Mouse (Mus musculus): ENCODE measurements around the gene Hsf2bp. TPM values are rescaled to one million over a fixed set of nuclear protein-coding genes. Genes with fewer than 3 reads are reported as not detected.

Gene Hsf2bp
- polyA plus RNA-seq, 2 experiments from 2014 or later: 1.1 to 2.0 TPM

DNA sequence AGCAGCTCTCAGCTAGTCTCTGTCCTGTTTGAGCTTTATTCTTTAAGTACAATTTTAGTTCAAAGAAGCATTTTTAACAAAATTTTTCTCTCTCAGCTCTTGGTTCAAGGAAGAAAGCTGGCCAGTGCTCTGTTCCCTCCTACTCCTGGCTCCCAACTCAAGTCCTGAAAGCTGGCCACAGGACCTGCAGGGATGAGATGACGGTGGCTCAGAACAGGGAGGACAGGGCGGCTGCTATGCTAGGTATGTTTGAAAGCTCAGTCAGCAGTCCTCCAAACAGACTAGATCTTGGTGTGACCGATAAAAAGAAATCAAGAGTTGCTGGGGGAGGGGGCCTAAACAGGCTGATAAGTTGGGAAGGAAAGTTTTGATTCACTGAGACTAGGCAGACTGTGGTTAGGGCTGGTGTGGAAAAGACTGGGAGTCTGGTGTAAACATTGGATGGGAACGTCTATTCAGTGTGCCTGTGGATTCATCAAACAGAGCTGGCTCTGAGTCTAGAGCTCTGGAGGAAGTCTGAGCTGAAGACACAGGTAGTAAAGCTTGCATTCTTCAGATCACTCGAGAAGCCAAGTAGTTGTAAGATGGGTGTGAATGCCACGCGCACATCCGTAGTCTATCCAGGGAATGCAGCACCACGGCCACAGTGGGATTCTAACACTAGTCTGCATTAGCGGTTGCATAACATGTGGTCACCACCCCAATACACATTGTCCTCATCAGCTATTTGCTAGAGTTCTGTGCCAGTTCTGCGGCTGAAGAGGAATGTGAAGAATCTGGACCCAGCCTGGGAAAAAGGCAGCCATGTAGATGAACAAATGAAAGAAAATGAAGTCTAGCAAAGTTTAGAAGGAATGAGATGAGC is 53.6 kb downstream of the Hsf2bp start:
- ATAC-seq: no peak

DNA sequence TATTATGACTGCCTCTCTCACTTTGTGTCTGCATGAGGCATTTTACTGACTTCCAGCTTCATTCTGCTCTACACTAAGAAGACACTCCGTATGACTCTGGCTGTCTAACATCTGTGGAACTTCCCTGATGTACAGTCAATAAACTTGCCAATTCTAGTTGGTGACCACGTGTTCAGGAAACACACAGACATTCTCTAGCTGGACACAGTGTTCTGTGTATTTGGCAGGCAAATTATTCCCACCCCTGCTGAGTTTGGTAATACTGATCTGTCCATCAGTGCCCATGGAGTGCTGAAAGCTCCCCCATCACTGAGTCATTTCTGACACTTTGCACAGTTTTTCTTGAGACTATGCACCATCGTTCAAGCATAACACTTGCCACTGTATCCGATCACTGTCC is 56.3 kb downstream of the Hsf2bp start:
- no peak for ATAC-seq

DNA sequence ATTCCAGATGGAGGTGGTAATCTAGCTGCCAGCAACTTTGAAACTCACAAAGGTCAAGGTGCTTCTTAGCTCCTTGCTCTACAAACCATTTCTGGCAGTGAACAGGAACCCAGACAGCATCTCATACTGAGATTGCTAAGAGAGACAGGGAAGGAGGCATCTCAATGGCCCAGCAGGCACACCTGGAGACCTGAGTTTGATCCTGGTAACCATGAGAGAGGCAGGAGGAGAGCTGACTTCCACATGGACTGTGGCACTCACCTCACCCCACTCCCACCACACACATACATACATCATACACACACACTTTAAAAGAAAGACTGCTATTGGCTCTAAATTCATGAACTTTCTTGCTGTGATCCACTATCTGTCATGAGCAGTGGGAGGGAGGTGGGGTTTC is 59.0 kb downstream of the Hsf2bp start:
- ATAC-seq: no peak

DNA sequence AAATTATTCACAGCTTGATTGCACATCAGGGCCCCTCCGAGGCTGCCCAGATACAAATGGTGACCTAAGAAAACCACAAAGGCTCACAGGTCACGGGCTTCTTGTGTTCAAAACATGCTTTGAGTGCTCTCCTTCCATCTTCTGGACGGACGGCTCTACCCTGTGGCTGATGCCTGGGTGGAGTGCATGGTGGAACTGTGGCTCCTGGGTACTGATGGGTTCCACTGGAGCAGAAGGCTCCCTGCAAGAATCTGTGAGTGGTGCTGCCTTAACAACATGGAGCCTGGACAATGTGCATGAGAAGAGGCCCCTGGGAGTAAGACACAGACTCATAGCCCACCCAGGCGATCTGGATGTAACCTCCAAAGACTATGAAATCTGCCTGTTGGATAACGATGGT is 59.6 kb downstream of the Hsf2bp start:
- no peak for ATAC-seq

DNA sequence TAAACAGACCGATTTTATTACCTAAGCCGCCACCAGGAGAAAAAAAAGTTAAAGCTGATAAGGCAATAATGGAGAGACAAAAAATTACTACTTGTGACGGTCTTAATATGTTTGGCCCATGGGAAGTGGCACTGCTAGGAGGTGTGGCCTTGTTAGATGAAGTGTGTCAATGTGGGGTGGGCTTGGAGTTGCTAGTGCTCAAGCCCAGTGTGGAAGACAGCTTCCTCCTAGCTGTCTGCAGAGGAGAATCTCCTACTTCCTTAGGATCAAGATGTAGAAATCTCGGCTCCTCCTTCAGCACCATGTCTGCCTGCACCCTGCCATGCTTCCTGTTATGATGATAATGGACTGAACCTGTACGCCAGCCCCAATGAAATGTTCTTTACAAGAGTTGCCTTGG is 61.5 kb downstream of the Hsf2bp start:
- ATAC-seq: no peak

DNA sequence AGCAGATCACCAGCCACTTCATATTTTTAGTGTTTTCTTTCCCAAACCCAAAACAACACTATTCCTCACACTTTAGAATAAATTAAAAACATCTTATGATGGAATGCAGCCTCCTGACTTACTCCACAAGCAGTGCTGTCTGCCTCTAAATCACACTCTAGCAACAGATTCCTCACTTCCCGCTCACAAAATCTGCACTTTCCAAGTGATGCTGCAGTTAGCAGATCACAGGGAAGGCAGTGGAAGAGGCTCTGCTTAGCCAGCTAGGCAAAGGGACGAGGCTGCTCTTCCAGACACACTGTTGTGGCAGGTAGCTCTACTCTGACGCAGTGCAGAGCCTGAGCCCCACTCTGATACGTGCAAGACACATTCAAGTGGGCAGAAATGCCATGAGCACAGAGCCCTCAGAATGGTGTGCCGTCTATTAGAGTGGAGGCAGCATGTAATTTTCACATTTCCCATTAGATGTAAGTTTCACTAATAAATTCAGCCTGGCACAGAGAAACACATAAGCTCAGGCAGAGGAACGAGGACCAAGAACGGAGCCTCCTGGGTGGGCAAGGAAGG is 62.4 kb downstream of the Hsf2bp start:
- ATAC-seq: no peak

DNA sequence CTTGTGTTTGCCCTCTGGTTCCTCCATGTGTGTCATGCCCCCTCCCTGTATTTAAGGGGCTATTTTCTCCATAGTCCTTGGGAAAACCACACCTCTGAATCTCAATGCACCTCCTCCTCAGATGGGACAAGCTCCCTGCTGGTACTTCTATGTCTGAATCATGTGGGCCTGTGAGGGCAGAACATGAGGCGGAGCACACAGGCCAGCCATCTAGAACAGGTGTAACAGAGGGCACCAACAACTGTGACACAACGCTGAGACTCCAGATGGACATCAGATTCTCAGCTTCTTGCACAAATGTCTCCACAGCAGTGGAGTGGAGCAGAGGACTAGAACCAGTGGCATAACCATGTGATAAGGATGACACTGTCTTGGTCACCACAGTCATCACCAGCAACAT is 65.3 kb downstream of the Hsf2bp start:
- no peak for ATAC-seq

DNA sequence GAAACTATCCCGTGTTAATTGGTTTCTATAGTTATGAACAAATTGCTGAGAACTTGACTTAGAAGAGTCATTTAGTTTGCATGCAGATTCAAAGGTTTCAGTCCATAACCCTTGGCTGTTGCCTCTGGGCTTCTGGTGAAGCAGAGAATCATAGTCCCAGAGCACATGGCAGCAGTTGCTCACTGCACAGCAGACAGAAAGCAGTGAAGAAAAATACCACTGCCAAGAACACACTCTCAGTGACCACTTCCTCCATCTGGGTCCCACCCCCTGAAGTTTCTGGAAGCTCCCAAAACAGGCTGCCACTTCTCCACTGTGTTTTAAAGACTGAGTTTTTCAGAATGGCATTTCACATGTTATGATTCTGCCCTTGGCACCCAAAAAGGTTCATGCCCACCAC is 67.3 kb downstream of the Hsf2bp start:
- ATAC-seq: no peak

DNA sequence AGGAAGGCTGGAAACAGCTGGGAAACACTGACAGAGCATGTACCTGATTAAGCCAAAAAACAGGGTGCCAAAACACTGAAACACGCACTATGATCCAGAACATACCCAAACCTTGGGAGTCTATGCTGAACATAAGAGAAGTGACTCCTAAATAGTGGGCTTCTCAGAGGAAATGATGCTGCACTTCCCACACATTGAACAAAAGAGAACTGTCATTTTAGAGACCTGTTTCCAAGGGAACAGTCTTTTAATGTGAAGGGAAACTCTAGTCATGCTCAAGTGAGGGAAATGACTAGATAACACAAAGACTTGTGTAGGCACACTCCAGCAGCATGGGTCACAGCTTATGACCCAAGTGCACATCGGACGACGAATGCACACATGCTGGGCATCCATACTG is 68.8 kb downstream of the Hsf2bp start:
- ATAC-seq: no peak

DNA sequence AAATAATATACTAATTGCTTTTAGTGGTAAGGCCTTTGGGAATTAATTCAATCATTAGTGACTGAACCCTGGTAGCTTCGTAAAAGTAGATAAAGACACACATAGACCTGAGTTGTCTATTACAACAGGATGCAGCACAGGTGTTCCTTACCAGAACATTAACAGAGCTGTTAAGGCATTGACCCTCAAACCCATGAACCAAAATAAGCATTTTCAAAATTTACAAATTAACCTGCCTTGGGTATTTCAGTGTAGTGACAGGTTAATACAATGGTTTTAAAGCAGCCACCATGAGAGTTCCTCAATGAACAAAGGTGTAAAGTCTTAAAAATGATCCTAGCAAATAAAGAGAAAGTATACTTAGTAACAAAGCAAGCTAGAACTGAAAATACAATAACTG is 69.6 kb downstream of the Hsf2bp start:
- ATAC-seq: no peak

DNA sequence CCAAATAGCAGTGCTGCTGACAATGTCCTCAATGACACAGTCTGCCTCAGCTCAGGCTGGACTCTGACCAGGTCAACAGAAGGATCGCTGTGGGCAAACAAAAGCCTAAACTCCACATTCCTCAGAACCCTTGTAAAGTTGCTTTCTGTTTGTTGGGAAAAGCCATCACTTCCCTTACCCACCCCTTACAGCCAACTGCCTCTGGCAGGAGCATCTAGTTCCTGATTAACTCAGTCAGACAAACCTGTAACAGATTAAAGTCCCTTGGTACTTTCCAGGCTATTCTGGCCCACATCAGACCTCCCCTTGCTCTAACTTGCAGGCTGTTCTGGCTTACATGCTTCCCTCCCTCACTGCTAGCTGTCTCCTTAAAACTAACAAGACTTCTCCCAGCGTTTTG is 70.5 kb downstream of the Hsf2bp start:
- no peak for ATAC-seq

DNA sequence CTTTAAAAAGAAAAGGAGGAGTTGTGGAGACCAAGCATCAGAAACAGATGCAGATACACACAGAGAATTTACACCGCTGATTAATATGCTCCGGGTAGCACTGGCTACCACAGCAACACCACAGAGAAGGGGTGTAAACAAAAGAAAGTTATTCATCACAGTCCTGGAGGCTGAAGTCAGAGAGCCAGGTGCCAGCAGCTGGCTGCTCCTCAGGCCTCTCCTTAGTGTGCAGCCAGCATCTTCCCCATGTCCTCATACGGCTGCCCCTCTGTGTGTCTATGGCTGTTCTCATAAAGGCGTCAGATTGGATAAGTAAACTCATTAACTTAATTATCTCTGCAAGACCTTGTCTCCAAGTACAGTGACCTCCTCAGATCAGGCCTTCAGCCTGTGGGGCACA is 73.2 kb downstream of the Hsf2bp start:
- no peak for ATAC-seq

DNA sequence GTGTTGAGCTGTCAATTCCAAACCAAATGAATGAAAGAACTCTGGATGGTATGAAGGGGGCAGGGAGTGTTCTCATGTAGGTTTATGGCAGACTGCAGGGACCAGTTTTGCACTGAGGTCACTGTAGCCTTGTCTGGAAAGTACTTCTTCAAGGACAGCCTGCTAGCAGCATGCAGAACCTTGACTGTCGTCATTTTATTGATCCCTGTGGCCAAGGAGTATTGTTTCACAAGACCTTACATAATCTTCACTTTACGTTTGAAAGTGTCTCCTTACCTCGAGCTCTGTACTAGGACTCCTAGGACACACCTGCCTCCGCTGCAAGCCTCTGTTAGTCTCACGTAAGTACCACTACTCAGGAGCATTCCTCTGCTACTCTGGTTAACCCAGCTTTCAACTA is 73.9 kb downstream of the Hsf2bp start:
- no peak for ATAC-seq

DNA sequence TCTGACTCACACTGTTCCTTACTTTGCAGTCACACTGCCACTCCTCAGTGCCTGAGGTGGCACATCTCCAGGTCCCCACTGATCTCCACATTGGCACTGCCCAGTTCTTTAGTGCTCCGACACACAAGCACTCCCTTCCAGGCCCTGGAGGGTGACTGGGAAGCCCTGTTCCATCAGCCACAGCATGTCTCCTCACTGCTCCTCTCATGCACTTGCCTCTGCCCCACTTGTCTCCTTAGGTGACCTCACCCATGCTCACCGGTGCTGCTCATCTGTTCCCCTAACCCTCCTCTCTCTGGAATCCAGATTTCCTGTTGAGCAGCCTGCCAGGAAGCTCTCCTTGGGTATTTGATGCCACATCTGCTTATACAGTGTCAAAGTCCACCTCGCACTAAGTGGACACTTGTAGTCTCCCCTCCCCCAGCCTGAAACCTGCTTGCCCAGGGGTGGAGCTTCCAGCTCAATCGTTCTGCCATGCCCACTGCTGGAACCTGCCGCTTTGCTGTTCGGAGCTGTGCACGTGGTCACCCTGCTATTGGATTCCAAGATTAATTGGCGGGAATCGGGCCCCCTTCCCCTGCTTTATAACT is 81.5 kb downstream of the Hsf2bp start:
- no peak for ATAC-seq

DNA sequence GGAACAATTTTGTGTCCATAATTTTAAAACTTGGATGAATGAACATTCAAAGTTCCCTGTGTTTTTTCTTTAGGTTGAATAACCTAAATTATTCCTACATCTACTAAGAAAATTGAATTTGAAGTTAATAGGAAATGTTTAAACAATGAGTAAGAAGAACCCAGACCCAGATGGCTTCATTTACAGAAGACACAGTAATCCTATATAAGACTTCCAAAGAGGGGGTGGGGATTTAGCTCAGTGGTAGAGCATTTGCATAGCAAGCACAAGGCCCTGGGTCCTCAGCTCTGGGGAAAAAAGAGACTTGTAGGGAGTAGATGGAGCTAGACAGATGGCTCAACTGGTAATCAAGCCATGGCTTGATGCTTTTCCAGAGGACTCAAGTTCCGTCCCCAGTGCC is 87.1 kb downstream of the Hsf2bp start:
- ATAC-seq: no peak

DNA sequence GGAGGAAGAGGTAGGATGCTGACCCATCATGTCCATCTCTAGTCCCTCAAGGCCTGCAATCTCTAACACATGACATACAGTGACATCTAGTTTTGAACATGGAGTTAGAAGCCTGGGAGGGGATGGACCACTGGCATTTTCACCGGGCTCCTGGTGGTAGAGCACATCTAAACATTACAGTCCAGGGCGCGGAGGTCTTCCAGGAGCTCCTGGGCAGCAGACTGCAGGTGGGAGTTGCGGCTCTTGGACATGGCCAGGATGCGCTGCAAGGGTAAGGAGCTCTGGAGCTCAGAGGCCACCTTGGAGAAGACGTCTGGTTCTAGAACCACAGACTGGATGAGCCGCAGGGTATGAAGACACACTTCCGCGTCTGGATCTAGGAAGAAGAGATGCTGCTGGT is 89.7 kb downstream of the Hsf2bp start:
- ATAC-seq: no peak

DNA sequence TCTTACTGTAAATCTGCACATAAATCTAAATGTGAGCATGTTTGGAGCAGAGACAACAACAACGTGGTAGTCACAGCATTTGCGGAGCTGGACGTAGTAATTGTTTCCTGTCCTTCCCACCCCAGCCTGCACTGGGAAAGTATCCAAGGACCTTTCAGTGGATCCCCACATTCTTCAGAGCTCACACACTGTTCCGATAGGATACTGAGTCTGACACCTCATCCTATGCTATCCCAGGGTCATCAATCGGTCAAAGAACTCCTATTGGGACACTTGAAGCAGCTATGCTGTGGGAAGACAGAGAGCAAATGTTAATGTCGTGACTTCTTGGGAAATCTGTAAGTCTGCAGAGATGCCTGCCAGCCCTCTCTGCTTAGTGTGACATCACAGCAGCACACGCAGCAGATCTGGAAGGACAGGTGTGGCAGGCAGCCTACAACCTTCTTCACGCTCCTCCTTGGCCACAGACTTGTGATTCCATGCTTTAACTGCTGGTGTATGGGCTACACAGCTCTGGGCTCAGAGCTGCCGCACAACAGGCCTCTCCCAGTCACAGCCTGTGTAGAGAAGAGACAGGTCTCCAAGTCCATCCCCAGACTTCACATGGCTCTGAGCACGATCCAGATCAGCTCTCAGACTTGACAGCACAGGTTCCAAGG is 92.1 kb downstream of the Hsf2bp start:
- ATAC-seq: no peak

DNA sequence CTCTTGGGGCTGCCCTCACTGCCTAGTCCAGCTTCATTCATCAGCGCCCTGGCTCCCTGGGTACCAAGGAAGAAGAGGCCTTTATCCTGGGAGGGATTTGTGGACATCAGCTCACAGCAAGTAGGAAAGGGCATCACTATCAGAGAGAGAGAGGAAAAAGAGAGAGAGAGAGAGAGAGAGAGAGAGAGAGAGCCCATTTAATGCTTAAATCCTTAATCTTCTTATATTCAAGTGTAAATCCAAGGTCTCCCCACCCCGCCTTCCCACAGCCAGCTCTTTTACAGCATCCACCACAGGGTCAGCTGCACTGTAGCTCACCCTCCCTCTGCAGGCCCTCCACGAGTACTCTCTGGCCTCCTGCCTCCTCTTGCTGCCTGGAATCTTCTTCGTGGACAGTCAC is 94.5 kb downstream of the Hsf2bp start:
- no peak for ATAC-seq

DNA sequence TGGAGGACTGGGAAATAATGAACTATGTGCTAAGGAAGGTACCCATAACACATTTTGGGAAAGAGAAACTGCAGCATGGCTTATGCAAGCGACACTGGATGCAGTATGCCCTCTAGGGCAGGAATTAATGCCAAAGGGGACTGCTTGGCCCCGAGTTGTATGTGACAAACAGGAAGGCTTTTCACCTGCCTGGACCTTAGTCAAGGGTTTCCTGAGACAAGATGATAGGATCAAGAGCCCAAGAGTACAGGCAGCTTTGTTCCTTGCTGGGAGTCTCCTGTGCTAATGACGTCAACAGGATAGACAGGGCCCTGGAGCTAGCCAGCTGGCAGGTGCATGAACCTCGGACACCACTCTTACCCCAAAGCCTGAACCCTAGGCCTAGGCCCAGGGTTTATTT is 95.5 kb downstream of the Hsf2bp start:
- ATAC-seq: no peak

DNA sequence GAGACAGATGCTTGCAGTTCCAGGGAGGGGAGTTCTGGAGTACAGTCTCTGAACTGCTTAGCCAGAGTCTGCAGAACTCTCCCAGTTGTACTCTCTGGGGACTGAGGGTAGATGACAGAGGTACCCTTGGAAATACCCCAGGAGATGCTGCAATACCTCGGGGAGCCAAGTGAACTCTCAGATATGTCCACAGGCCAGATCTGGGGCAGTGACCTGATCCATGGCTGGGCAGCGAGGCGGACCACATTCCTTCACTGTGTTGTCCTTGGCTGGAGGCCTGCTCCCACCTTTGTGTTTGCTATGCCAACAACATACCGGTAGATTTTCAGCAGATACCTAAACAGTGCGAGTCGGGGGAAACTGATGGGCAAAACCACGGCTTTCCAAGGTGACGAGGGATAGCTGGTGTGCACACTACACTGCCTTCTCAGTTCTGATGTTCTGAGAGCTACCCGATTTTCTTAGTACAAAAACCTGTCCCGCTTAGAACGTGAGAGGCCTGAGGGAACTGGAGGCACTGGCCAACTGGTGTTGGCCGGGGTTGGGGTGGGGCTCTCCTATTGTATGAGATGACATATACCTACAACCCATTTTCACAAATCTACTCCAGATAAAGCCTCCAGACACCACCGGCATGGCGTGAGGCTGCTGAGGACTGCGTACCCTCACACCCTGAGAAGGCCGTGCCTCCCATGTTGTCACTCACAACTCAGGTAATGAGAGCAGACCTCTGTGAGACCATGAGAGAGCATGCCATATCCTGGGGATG is 96.7 kb downstream of the Hsf2bp start:
- no peak for ATAC-seq

DNA sequence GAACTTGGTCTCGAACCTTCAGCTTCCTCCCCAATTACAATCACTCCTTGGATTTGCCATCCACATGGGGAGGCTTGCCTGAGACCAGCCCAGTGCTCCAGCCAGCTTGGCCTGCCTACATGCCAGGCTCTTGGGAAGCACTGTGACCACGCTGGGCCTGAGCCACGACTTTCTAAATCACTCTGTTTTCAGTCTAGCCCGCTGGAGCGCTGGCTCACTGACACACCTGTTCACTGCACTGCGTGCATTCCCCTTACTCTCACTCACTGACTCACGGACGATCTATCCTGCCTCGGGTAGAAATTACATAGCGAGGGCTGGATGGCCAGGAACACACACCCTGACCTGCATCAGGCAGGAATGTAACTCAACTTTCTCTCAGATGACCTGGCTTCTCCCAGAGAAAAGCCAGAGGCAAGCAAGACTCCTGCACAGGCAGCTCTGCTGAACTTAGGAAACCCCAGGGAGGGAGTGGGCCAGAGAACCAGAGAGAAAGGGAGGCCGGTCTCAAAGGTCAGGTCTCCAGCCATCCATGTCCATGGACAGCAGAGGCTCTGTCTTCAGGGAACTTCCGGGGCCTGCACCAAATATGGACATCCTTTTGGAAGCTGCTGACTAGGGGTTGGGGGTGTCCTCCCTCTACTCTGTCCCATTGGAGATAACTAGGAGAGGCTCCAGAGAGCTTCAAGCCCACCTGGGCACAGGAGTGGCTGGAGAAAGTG is 97.4 kb downstream of the Hsf2bp start:
- no peak for ATAC-seq

DNA sequence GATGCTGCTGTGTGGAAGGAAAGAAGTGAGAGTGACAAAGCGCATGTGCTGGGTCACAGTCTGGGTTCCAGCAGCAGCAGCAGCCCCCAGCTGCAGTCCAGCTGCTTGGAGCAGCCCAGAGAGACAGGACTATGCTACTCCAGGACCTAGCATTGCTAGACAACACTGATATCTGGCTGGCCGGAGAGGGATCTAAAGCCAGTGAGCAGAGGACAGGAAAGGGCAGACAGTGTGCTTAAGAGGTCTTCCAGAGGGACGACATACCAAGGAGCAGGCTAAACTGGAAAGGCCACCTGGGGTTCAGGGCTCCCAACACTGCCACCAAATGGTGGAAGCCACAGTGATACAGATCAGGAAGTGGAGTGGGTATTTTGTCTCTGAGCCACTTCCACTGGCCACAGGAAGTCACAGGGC is 99.0 kb downstream of the Hsf2bp start:
- no peak for ATAC-seq
